Mouse (Mus musculus): Measurements from ENCODE around the gene Eme1.

GRCm38 (mm10) chr11:94602356-94602955, 51.3 kb downstream of the Eme1 start:
- TF ChIP-seq CTCF (IDR thresholded peaks at IDR 0.05; ENCODE audit: extremely low read depth, insufficient read depth, low read length) (no peak), POLR2A (IDR thresholded peaks at IDR 0.05; ENCODE audit: extremely low read depth, insufficient read depth, low read length) (no peak)
